Mouse (Mus musculus): Measurements from ENCODE around the gene Rps11. TPM values are rescaled to one million over a fixed set of nuclear protein-coding genes. Genes with fewer than 3 reads are reported as not detected.
"Not testable (repeated sequence)": the region's sequence is repeated elsewhere in the genome, so short reads cannot be mapped to it uniquely, and the experiment has no call there.

The Rps11 gene
- polyA plus RNA-seq, 1 experiment, result 3,175 TPM

DNA sequence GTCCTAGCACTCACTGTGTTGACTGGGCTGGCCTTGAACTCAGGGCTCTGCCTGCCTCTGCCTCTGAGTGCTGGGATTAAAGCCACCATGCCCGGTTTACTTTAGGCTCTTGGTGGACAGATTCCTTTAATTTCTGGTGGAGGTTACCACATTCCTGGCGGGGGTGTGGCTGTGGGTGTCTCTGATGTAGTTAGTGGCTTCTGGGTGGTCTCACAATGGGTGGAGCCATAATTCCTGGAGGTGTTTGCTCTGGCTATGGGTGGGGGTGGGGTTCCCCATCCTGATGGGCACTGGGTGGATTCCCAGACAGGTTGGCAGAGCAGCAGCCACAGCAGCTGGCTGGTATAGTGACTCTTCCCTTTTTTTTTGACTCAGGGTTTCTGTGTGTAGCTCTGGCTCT, 12.3 kb downstream of the Rps11 start:
- H3K27me3 ChIP-seq (ENCODE audit: control insufficient read depth, insufficient read depth, insufficient read length), result no peaks in the 10 kb centered on the region
- no peaks in the 10 kb centered on the region for H3K79me3 ChIP-seq (ENCODE audit: low read depth)
- no peaks in the 10 kb centered on the region for H3K79me2 ChIP-seq (ENCODE audit: control insufficient read depth, insufficient read depth)
- no peaks in the 10 kb centered on the region for H3K36me3 ChIP-seq (ENCODE audit: control insufficient read depth, insufficient read depth)
- no peak overlapping the region for H3K4me3 ChIP-seq (ENCODE audit: insufficient read depth, poor library complexity, severe bottlenecking)
- TF ChIP-seq USF1 (IDR thresholded peaks at IDR 0.05; ENCODE audit: low read depth) (no peak), MYOD1 (IDR thresholded peaks at IDR 0.05; ENCODE audit: control insufficient read depth, insufficient read length, low read depth) (no peak), CTCF (IDR thresholded peaks at IDR 0.05; ENCODE audit: control insufficient read depth, insufficient read depth, insufficient read length) (no peak), MYOG (IDR thresholded peaks at IDR 0.05; ENCODE audit: control insufficient read depth, extremely low read depth, insufficient read length) (no peak), FOSL1 (IDR thresholded peaks at IDR 0.05; ENCODE audit: insufficient read depth, low read length, poor library complexity, severe bottlenecking) (no peak), CEBPB (IDR thresholded peaks at IDR 0.05; ENCODE audit: low read depth) (no peak), MAX (IDR thresholded peaks at IDR 0.05) (no peak)
- H3ac ChIP-seq (ENCODE audit: control insufficient read depth, insufficient read length, low read depth), result no peak overlapping the region

- H3K4me3 ChIP-seq (ENCODE audit: insufficient read depth, poor library complexity, severe bottlenecking); H3K27me3 ChIP-seq (ENCODE audit: control insufficient read depth, insufficient read depth, insufficient read length); H3K79me3 ChIP-seq (ENCODE audit: low read depth); H3K36me3 ChIP-seq (ENCODE audit: control insufficient read depth, insufficient read depth); H3ac ChIP-seq (ENCODE audit: control insufficient read depth, insufficient read length, low read depth); H3K79me2 ChIP-seq (ENCODE audit: control insufficient read depth, insufficient read depth): not testable (repeated sequence)
These were observed 14.2 kb downstream of the Rps11 start for GRCm38 (mm10) chr7:45110089-45110488.

GRCm38 (mm10) chr7:45107052-45107645, 17.1 kb downstream of the Rps11 start:
- Histone ChIP-seq H3ac (ENCODE audit: control insufficient read depth, insufficient read length, low read depth) (no peak overlapping the region), H3K79me3 (ENCODE audit: low read depth) (no peaks in the 10 kb centered on the region), H3K79me2 (ENCODE audit: control insufficient read depth, insufficient read depth) (no peaks in the 10 kb centered on the region), H3K36me3 (ENCODE audit: control insufficient read depth, insufficient read depth) (no peaks in the 10 kb centered on the region), H3K4me3 (ENCODE audit: insufficient read depth, poor library complexity, severe bottlenecking) (no peak overlapping the region), H3K27me3 (ENCODE audit: control insufficient read depth, insufficient read depth, insufficient read length) (no peaks in the 10 kb centered on the region)
- TF ChIP-seq MAX (IDR thresholded peaks at IDR 0.05), result no peak
- TF ChIP-seq CEBPB (IDR thresholded peaks at IDR 0.05; ENCODE audit: low read depth), result no peak
- no peak for TF ChIP-seq FOSL1 (IDR thresholded peaks at IDR 0.05; ENCODE audit: insufficient read depth, low read length, poor library complexity, severe bottlenecking)
- no peak for TF ChIP-seq MYOD1 (IDR thresholded peaks at IDR 0.05; ENCODE audit: control insufficient read depth, insufficient read length, low read depth)

- Histone ChIP-seq H3K79me3 (ENCODE audit: low read depth) (no peaks in the 10 kb centered on the region), H3K4me3 (ENCODE audit: insufficient read depth, poor library complexity, severe bottlenecking) (no peak overlapping the region), H3ac (ENCODE audit: control insufficient read depth, insufficient read length, low read depth) (no peak overlapping the region), H3K36me3 (ENCODE audit: control insufficient read depth, insufficient read depth) (no peaks in the 10 kb centered on the region), H3K79me2 (ENCODE audit: control insufficient read depth, insufficient read depth) (no peaks in the 10 kb centered on the region), H3K27me3 (ENCODE audit: control insufficient read depth, insufficient read depth, insufficient read length) (no peaks in the 10 kb centered on the region)
- no peak for TF ChIP-seq USF1 (IDR thresholded peaks at IDR 0.05; ENCODE audit: low read depth)
- no peak for TF ChIP-seq CEBPB (IDR thresholded peaks at IDR 0.05; ENCODE audit: low read depth)
- TF ChIP-seq CTCF (IDR thresholded peaks at IDR 0.05; ENCODE audit: control insufficient read depth, insufficient read depth, insufficient read length), result no peak
- no peak for TF ChIP-seq MAX (IDR thresholded peaks at IDR 0.05)
These were observed 17.8 kb downstream of the Rps11 start for GRCm38 (mm10) chr7:45106441-45106840.

GRCm38 (mm10) chr7:45105491-45105890, 18.7 kb downstream of the Rps11 start:
- no peaks in the 10 kb centered on the region for H3K79me2 ChIP-seq (ENCODE audit: control insufficient read depth, insufficient read depth)
- H3K4me3 ChIP-seq (ENCODE audit: insufficient read depth, poor library complexity, severe bottlenecking), result no peak overlapping the region
- H3K79me3 ChIP-seq (ENCODE audit: low read depth), result no peaks in the 10 kb centered on the region
- H3K27me3 ChIP-seq (ENCODE audit: control insufficient read depth, insufficient read depth, insufficient read length), result no peaks in the 10 kb centered on the region
- no peak overlapping the region for H3ac ChIP-seq (ENCODE audit: control insufficient read depth, insufficient read length, low read depth)
- H3K36me3 ChIP-seq (ENCODE audit: control insufficient read depth, insufficient read depth), result no peaks in the 10 kb centered on the region
- TF ChIP-seq FOSL1 (IDR thresholded peaks at IDR 0.05; ENCODE audit: insufficient read depth, low read length, poor library complexity, severe bottlenecking) (no peak), CTCF (IDR thresholded peaks at IDR 0.05; ENCODE audit: control insufficient read depth, insufficient read depth, insufficient read length) (no peak), CEBPB (IDR thresholded peaks at IDR 0.05; ENCODE audit: low read depth) (no peak), MYOG (IDR thresholded peaks at IDR 0.05; ENCODE audit: control insufficient read depth, extremely low read depth, insufficient read length) (no peak), USF1 (IDR thresholded peaks at IDR 0.05; ENCODE audit: low read depth) (no peak), MAX (IDR thresholded peaks at IDR 0.05) (no peak), MYOD1 (IDR thresholded peaks at IDR 0.05; ENCODE audit: control insufficient read depth, insufficient read length, low read depth) (no peak)

DNA sequence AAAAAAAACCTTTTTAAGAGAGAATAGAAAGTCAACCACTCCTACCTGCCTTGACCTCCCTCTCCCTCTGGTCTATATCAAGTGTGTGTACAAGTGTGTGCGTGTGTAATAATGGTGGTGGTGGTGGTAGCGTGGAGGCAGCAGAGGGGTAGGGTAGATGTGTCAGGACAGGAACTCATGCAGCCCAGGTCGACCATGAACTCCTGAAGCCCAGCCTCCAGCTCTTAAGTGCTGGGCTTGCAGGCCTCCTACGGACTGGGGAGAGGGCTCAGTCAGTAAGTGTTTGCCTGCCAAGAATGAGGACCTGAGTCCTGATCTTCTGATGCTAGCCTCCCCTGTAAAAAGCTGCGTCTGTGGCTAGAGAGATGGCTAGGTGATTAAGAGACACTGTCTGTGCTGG, 19.3 kb downstream of the Rps11 start:
- TF ChIP-seq CTCF (IDR thresholded peaks at IDR 0.05; ENCODE audit: control insufficient read depth, insufficient read depth, insufficient read length), result no peak
- no peak for TF ChIP-seq MAX (IDR thresholded peaks at IDR 0.05)
- no peak for TF ChIP-seq MYOD1 (IDR thresholded peaks at IDR 0.05; ENCODE audit: control insufficient read depth, insufficient read length, low read depth)
- TF ChIP-seq CEBPB (IDR thresholded peaks at IDR 0.05; ENCODE audit: low read depth), result no peak
- TF ChIP-seq FOSL1 (IDR thresholded peaks at IDR 0.05; ENCODE audit: insufficient read depth, low read length, poor library complexity, severe bottlenecking), result no peak
- no peak for TF ChIP-seq USF1 (IDR thresholded peaks at IDR 0.05; ENCODE audit: low read depth)
- TF ChIP-seq MYOG (IDR thresholded peaks at IDR 0.05; ENCODE audit: control insufficient read depth, extremely low read depth, insufficient read length), result no peak
- no peak overlapping the region for H3ac ChIP-seq (ENCODE audit: control insufficient read depth, insufficient read length, low read depth)
- no peaks in the 10 kb centered on the region for H3K79me2 ChIP-seq (ENCODE audit: control insufficient read depth, insufficient read depth)
- H3K79me3 ChIP-seq (ENCODE audit: low read depth), result no peaks in the 10 kb centered on the region
- no peak overlapping the region for H3K4me3 ChIP-seq (ENCODE audit: insufficient read depth, poor library complexity, severe bottlenecking)
- no peaks in the 10 kb centered on the region for H3K36me3 ChIP-seq (ENCODE audit: control insufficient read depth, insufficient read depth)
- H3K27me3 ChIP-seq (ENCODE audit: control insufficient read depth, insufficient read depth, insufficient read length), result no peaks in the 10 kb centered on the region

Data from C2C12 (cell line).